Mouse (Mus musculus) cortical plate, adult 2 months (tissue): ENCODE results near the gene Cpn2.

ENCODE experiments used
- CTCF ChIP-seq: fragments of 200-500 bp; IDR thresholded peaks from 2 replicates; pipeline ENCODE4 v1.5.1; 2011; ENCODE audit warnings: mild to moderate bottlenecking, control low read depth, low read length; ENCODE audit not compliant: insufficient read depth; ENCODE audit errors: extremely low read depth
- POLR2A ChIP-seq: fragments of 200-500 bp; IDR thresholded peaks from 2 replicates; pipeline ENCODE4 v1.6.1; 2011; ENCODE audit warnings: mild to moderate bottlenecking, low read length, control low read depth; ENCODE audit not compliant: insufficient read depth; ENCODE audit errors: extremely low read depth

- peak; percentile 74 for TF ChIP-seq CTCF
- no peak for TF ChIP-seq POLR2A
Measured at GRCm38 (mm10) chr16:30236091-30236699, 31.1 kb downstream of the Cpn2 start.
